Mouse (Mus musculus) kidney, adult 9 months (tissue): ENCODE results near the gene Lman1l.

Experiments
- DNase-seq: peaks from one replicate; pipeline ENCODE4 v3.0.0; 2022

Gene Lman1l

GRCm38 (mm10) chr9:57644944-57645893 is 24.6 kb upstream of the Lman1l start:
- peak; percentile 95 for DNase-seq

GRCm38 (mm10) chr9:57644442-57644943 is 23.9 kb upstream of the Lman1l start:
- DNase-seq = no peak

- DNase-seq = no peak
These were observed 23.2 kb upstream of the Lman1l start for GRCm38 (mm10) chr9:57643856-57644180.

- DNase-seq = peak; percentile 56
These were observed 22.7 kb upstream of the Lman1l start for GRCm38 (mm10) chr9:57643169-57643855.

GRCm38 (mm10) chr9:57641775-57642550 is 21.4 kb upstream of the Lman1l start:
- DNase-seq = no peak

GRCm38 (mm10) chr9:57641022-57641421 is 20.4 kb upstream of the Lman1l start:
- DNase-seq = no peak

GRCm38 (mm10) chr9:57640384-57640783 is 19.8 kb upstream of the Lman1l start:
- peak; percentile 58 for DNase-seq

GRCm38 (mm10) chr9:57639661-57640328 is 19.2 kb upstream of the Lman1l start:
- DNase-seq = no peak

GRCm38 (mm10) chr9:57638651-57639459 is 18.3 kb upstream of the Lman1l start:
- peak; percentile 91 for DNase-seq

GRCm38 (mm10) chr9:57637741-57638322 is 17.3 kb upstream of the Lman1l start:
- peak; percentile 75 for DNase-seq

- no peak for DNase-seq
These were observed 16.7 kb upstream of the Lman1l start for GRCm38 (mm10) chr9:57637272-57637671.

GRCm38 (mm10) chr9:57633481-57634024 is 13.0 kb upstream of the Lman1l start:
- no peak for DNase-seq

GRCm38 (mm10) chr9:57629118-57629874 is 8.7 kb upstream of the Lman1l start:
- peak; percentile 80 for DNase-seq

- no peak for DNase-seq
These were observed 8.1 kb upstream of the Lman1l start for GRCm38 (mm10) chr9:57628717-57629116.

- DNase-seq = no peak
These were observed 7.3 kb upstream of the Lman1l start for GRCm38 (mm10) chr9:57627892-57628291.

GRCm38 (mm10) chr9:57627191-57627590 is 6.6 kb upstream of the Lman1l start:
- DNase-seq = no peak

GRCm38 (mm10) chr9:57625674-57626500 is 5.3 kb upstream of the Lman1l start:
- DNase-seq = no peak

- no peak for DNase-seq
These were observed 3.7 kb upstream of the Lman1l start for GRCm38 (mm10) chr9:57624295-57624694.

- no peak for DNase-seq
These were observed 1.7 kb downstream of the Lman1l start for GRCm38 (mm10) chr9:57618854-57619253.
